Comparison of ENCODE assay signal across 22 mouse cellular contexts in genomic region chr4:98717735-98718546, GRCm38 (mm10). TPM values are rescaled to one million over a fixed set of nuclear protein-coding genes. Genes with fewer than 3 reads are reported as not detected.
DNase-seq lines count a peak whose midpoint lies in the region; ATAC-seq and TF ChIP-seq lines count a peak whose summit lies in the region.
"Had no signal": no experiment of that assay in that cellular context is flagged by ENCODE, and none has a peak within 500 bp of the region (broad histone marks: within the 10 kb centered on the region; RNA-seq: fewer than 3 reads in every experiment).

No protein-coding gene starts in this region.

- TF ChIP-seq POLR2A in brain, embryonic 14.5 days (IDR thresholded peaks at IDR 0.05; ENCODE audit: borderline replicate concordance, extremely low read depth, insufficient read depth, insufficient read length, poor library complexity, severe bottlenecking) = no peak

- peak overlapping the region; percentile 62 for H3K27ac ChIP-seq in hindbrain, embryonic 14.5 days
- H3K27ac ChIP-seq in hindbrain, embryonic 11.5 days (ENCODE audit: low read depth, low read length) = no peak overlapping the region
- no peak overlapping the region for H3K27ac ChIP-seq in midbrain, postnatal 0 days (ENCODE audit: low read depth, low read length)
- H3K27ac ChIP-seq in limb, embryonic 10.5 days = no peak overlapping the region
- H3K27ac ChIP-seq: embryonic facial prominence, embryonic 13.5 days; layer of hippocampus, adult 2 months; left cerebral cortex, adult 2 months had no signal

- no peaks in the 10 kb centered on the region for H3K27me3 ChIP-seq in hindbrain, embryonic 14.5 days (ENCODE audit: control insufficient read depth, insufficient read depth, low read length)
- H3K27me3 ChIP-seq in hindbrain, embryonic 11.5 days (ENCODE audit: control insufficient read depth, insufficient read depth, low read length) = no peaks in the 10 kb centered on the region
- H3K27me3 ChIP-seq in midbrain, postnatal 0 days (ENCODE audit: insufficient read depth, low read length) = no peaks in the 10 kb centered on the region; the same call in 1 of the 2 replicates
- H3K27me3 ChIP-seq in limb, embryonic 10.5 days (ENCODE audit: low read depth, poor library complexity, severe bottlenecking) = no peaks in the 10 kb centered on the region
- H3K27me3 ChIP-seq: embryonic facial prominence, embryonic 13.5 days; megakaryocyte, embryonic 14.5 days had no signal

- 76% methylated on average over 17 of the region's 17 CpGs for WGBS in hindbrain, embryonic 14.5 days
- WGBS in hindbrain, embryonic 11.5 days = 91% methylated on average over 17 of the region's 17 CpGs
- WGBS in midbrain, postnatal 0 days = 70% methylated on average over 17 of the region's 17 CpGs
- WGBS in limb, embryonic 10.5 days = 87% methylated on average over 17 of the region's 17 CpGs

- DNase-seq in hindbrain, embryonic 14.5 days (ENCODE audit: low spot score) = peak; percentile 48
- DNase-seq in hindbrain, embryonic 11.5 days (ENCODE audit: low spot score) = no peak
- DNase-seq in R1 (ENCODE audit: low read depth, low spot score) = peak; percentile 13
- DNase-seq in brain, embryonic 14.5 days (ENCODE audit: low read depth) = peak; percentile 59
- DNase-seq in midbrain, postnatal 0 days (ENCODE audit: low spot score) = peak; percentile 62
- DNase-seq in left cerebral cortex, adult 11 months (ENCODE audit: low spot score) = no peak
- DNase-seq in limb, embryonic 10.5 days (ENCODE audit: low spot score) = no peak
- DNase-seq: adrenal gland, adult 8-10 months; cerebellum, adult 9-11 months; heart, postnatal 10 days; kidney, adult 2 months; kidney, postnatal 14 days; lung, adult 18-20 months had no signal

- H3K36me3 ChIP-seq in hindbrain, embryonic 14.5 days (replicated peaks; ENCODE audit: control insufficient read depth, insufficient read depth) = no peaks in the 10 kb centered on the region
- H3K36me3 ChIP-seq in hindbrain, embryonic 11.5 days (ENCODE audit: control insufficient read depth, insufficient read depth, low read length) = no peaks in the 10 kb centered on the region
- H3K36me3 ChIP-seq in midbrain, postnatal 0 days (ENCODE audit: insufficient read depth, low read length) = no peaks in the 10 kb centered on the region
- H3K36me3 ChIP-seq in limb, embryonic 10.5 days = no peaks in the 10 kb centered on the region
- H3K36me3 ChIP-seq: embryonic facial prominence, embryonic 13.5 days had no signal

- H3K4me2 ChIP-seq in hindbrain, embryonic 14.5 days (replicated peaks) = no peak overlapping the region; the same call in 1 of the 2 replicates
- H3K4me2 ChIP-seq in hindbrain, embryonic 11.5 days (replicated peaks; ENCODE audit: low read depth, low read length) = no peak overlapping the region
- H3K4me2 ChIP-seq in midbrain, postnatal 0 days (ENCODE audit: low read depth, low read length, poor library complexity, severe bottlenecking) = no peak overlapping the region
- H3K4me2 ChIP-seq: embryonic facial prominence, embryonic 13.5 days; heart, embryonic 11.5 days; liver, embryonic 11.5 days had no signal

- ATAC-seq in hindbrain, embryonic 14.5 days (ENCODE audit: low FRiP score) = peak; percentile 73; the same call in 1 of the 2 replicates
- ATAC-seq in hindbrain, embryonic 11.5 days (ENCODE audit: low FRiP score) = no peak
- peak; percentile 44; the same call in 1 of the 2 replicates for ATAC-seq in midbrain, postnatal 0 days (ENCODE audit: low FRiP score)
- ATAC-seq: inflammation-experienced regulatory T-cells, adult 6 months had no signal

- no peak overlapping the region for H3K9ac ChIP-seq in hindbrain, embryonic 14.5 days
- no peak overlapping the region for H3K9ac ChIP-seq in hindbrain, embryonic 11.5 days (ENCODE audit: low read depth, low read length)
- H3K9ac ChIP-seq in midbrain, postnatal 0 days (replicated peaks; ENCODE audit: low read length, poor library complexity, severe bottlenecking) = no peak overlapping the region
- H3K9ac ChIP-seq: embryonic facial prominence, embryonic 13.5 days had no signal

- TF ChIP-seq CTCF in brain, embryonic 14.5 days (IDR thresholded peaks at IDR 0.05; ENCODE audit: borderline replicate concordance, extremely low read depth, insufficient read depth, insufficient read length) = no peak
- no peak for TF ChIP-seq CTCF in midbrain, postnatal 0 days (IDR thresholded peaks at IDR 0.05)

- H3K4me1 ChIP-seq in hindbrain, embryonic 14.5 days (replicated peaks; ENCODE audit: control insufficient read depth, insufficient read depth, low read length) = no peaks in the 10 kb centered on the region
- no peaks in the 10 kb centered on the region for H3K4me1 ChIP-seq in hindbrain, embryonic 11.5 days (replicated peaks; ENCODE audit: control insufficient read depth, insufficient read depth, low read length)
- H3K4me1 ChIP-seq in midbrain, postnatal 0 days (ENCODE audit: insufficient read depth, low read length) = no peaks in the 10 kb centered on the region
- no peaks in the 10 kb centered on the region for H3K4me1 ChIP-seq in limb, embryonic 10.5 days
- H3K4me1 ChIP-seq: embryonic facial prominence, embryonic 13.5 days; megakaryocyte, embryonic 14.5 days had no signal

- no peaks in the 10 kb centered on the region for H3K9me3 ChIP-seq in hindbrain, embryonic 14.5 days (ENCODE audit: control insufficient read depth, low read length)
- H3K9me3 ChIP-seq in hindbrain, embryonic 11.5 days (ENCODE audit: control insufficient read depth, low read length) = no peaks in the 10 kb centered on the region
- no peaks in the 10 kb centered on the region for H3K9me3 ChIP-seq in midbrain, postnatal 0 days (ENCODE audit: low read length)
- H3K9me3 ChIP-seq in limb, embryonic 10.5 days (replicated peaks) = no peaks in the 10 kb centered on the region
- H3K9me3 ChIP-seq: embryonic facial prominence, embryonic 13.5 days had no signal

- H3K4me3 ChIP-seq in hindbrain, embryonic 14.5 days (replicated peaks; ENCODE audit: low read length) = no peak overlapping the region
- no peak overlapping the region for H3K4me3 ChIP-seq in hindbrain, embryonic 11.5 days (ENCODE audit: low read depth, low read length)
- H3K4me3 ChIP-seq in midbrain, postnatal 0 days (ENCODE audit: low read depth, low read length) = no peak overlapping the region
- no peak overlapping the region for H3K4me3 ChIP-seq in limb, embryonic 10.5 days
- H3K4me3 ChIP-seq: embryonic facial prominence, embryonic 13.5 days; layer of hippocampus, adult 2 months; left cerebral cortex, adult 2 months; megakaryocyte, embryonic 14.5 days had no signal

RNA-seq across cellular contexts. Expression of gene L1td1, which starts 8.6 kb away (rescaled TPM):
- polyA plus RNA-seq in hindbrain, embryonic 14.5 days (2014; fragmentation: Nextera tagmentation; extraction: Ambion mirVana) = not detected in 2 replicates
- 0.68 TPM in 1 of 2 replicates, not detected in the other for polyA plus RNA-seq in hindbrain, embryonic 11.5 days (2014; fragmentation: Nextera tagmentation; extraction: Ambion mirVana)
- polyA plus RNA-seq in brain, embryonic 14.5 days (2012; rRNA removed) = 0.04 and 0.31 TPM in 2 replicates
- total RNA-seq in midbrain, postnatal 0 days (2014; rRNA removed) = not detected in 2 replicates
- polyA plus RNA-seq in midbrain, postnatal 0 days (2015; fragmentation: Nextera tagmentation; extraction: Ambion mirVana) = not detected in 2 replicates
- 0.61 TPM in 1 of 2 replicates, not detected in the other for polyA plus RNA-seq in limb, embryonic 10.5 days (2016; fragmentation: Nextera tagmentation; extraction: Ambion mirVana)
- total RNA-seq: gastrocnemius, adult 18-20 months; heart, postnatal 10 days; layer of hippocampus, adult 2 months; left cerebral cortex, adult 2 months had no signal
- polyA plus RNA-seq: gonadal fat pad, adult 2 months; inflammation-experienced regulatory T-cells, adult 6 months; kidney, adult 2 months had no signal

Comparison
In these comparisons a context has a peak if more than half of its experiments do, and no peak if none do; other contexts are left out.
1. DNase-seq: peak in hindbrain, embryonic 14.5 days (single experiment), R1 (single experiment), brain, embryonic 14.5 days (single experiment) and midbrain, postnatal 0 days (single experiment); none in hindbrain, embryonic 11.5 days (single experiment), left cerebral cortex, adult 11 months (single experiment) and limb, embryonic 10.5 days (single experiment).